Mouse (Mus musculus) left cerebral cortex, postnatal 14 days (tissue): ENCODE data around the gene Lst1. TPM values are rescaled to one million over a fixed set of nuclear protein-coding genes. Genes with fewer than 3 reads are reported as not detected.

Experiments
- DNase-seq, 2 experiments: peaks; one replicate each; pipeline ENCODE4 v3.0.0; 2021 to 2022; ENCODE audit warnings: low spot score in 2 of 2, mixed read lengths in 1 of 2
- intact Hi-C: fragments of 180-260 bp; cut with DNase I; formaldehyde crosslinking; loops from one replicate; pipeline ENCODE4 v1.15.1; 2025
- microRNA-seq, 2 experiments: library from miRNA; unstranded; fragments of <30 nt; microRNA quantifications; one replicate each; pipeline ENCODE4 v1.2.0; 2022
- total RNA-seq, 2 experiments: library from RNA; stranded (reverse); gene quantifications; 2 replicates each; pipeline ENCODE4 v1.2.3; 2021

Lst1 gene
- total RNA-seq, 2 experiments from 2014 or later: 5.8 to 7.8 TPM

GRCm38 (mm10) chr17:35146139-35146538 lies 42.1 kb downstream of the Lst1 start:
- intact Hi-C loops: no loop called here
- no peak for DNase-seq

GRCm38 (mm10) chr17:35141971-35142370 lies 46.3 kb downstream of the Lst1 start:
- intact Hi-C loops: loop anchor here (2.0 kb wide), 1 partner anchor 13 kb away; no protein-coding TSS in a partner anchor
- no peak for DNase-seq

GRCm38 (mm10) chr17:35140490-35140996 lies 47.7 kb downstream of the Lst1 start:
- intact Hi-C loops: loop anchor here (2.0 kb wide), 1 partner anchor 14 kb away; no protein-coding TSS in a partner anchor

GRCm38 (mm10) chr17:35139269-35139668 lies 49.0 kb downstream of the Lst1 start:
- intact Hi-C loops: no loop called here
- no peak for DNase-seq

More at GRCm38 (mm10) chr17:35140490-35140996, 47.7 kb downstream of the Lst1 start:
- DNase-seq: no peak

GRCm38 (mm10) chr17:35135591-35136320 lies 52.5 kb downstream of the Lst1 start:
- intact Hi-C loops: no loop called here

More at GRCm38 (mm10) chr17:35135591-35136320, 52.5 kb downstream of the Lst1 start:
- DNase-seq: peak in 1 of 2 experiments; percentile 89

Small RNA genes within 50 kb of the gene (microRNA-seq; reads per million reads assigned to microRNA genes)
- gene Mir6973a (0 reads per million in 2 experiments), gene Mir6974 (0.34 to 0.53 reads per million in 2 experiments)

Other genes with a start within 250 kb of the Lst1 start
- 1 to 10 TPM; 3.3 to 3.5 TPM for gene Hspa1b, start 229.2 kb downstream of the Lst1 start, total RNA-seq
- not detected for gene Gm20481, start 218.5 kb downstream of the Lst1 start, total RNA-seq
- 1 to 10 TPM; 5.5 to 6.7 TPM for gene Hspa1a, start 216.3 kb downstream of the Lst1 start, total RNA-seq
- under 1 TPM; 0.15 TPM for gene Hspa1l, start 215.7 kb downstream of the Lst1 start, total RNA-seq
- gene Lsm2, start 206.6 kb downstream of the Lst1 start, total RNA-seq: 10 to 100 TPM; 19.9 to 25.7 TPM
- 10 to 100 TPM; 43.1 to 48.6 TPM for gene Vars, start 187.5 kb downstream of the Lst1 start, total RNA-seq
- gene Vwa7, start 171.9 kb downstream of the Lst1 start, total RNA-seq: under 1 TPM; 0.17 to 0.24 TPM
- under 1 TPM in 1 of 2 experiments, not detected in 1; 0.92 TPM for gene Sapcd1, start 160.4 kb downstream of the Lst1 start, total RNA-seq
- gene Msh5, start 141.7 kb downstream of the Lst1 start, total RNA-seq: under 1 TPM; 0.59 to 0.75 TPM
- gene Clic1, start 138.5 kb downstream of the Lst1 start, total RNA-seq: 10 to 100 TPM; 10.1 to 13.8 TPM
- 10 to 100 TPM; 16.9 to 19.4 TPM for gene Ddah2, start 129.4 kb downstream of the Lst1 start, total RNA-seq
- gene Ly6g6c, start 123.1 kb downstream of the Lst1 start, total RNA-seq: not detected
- not detected for gene Mpig6b, start 122.3 kb downstream of the Lst1 start, total RNA-seq
- 1 to 10 TPM; 2.4 to 2.9 TPM for gene Ly6g6e, start 111.5 kb downstream of the Lst1 start, total RNA-seq
- gene Ly6g6d, start 110.4 kb downstream of the Lst1 start, total RNA-seq: 1 to 10 TPM in 1 of 2 experiments, not detected in 1; 1.2 TPM
- gene Ly6g6f, start 102.8 kb downstream of the Lst1 start, total RNA-seq: not detected
- 100 to 1,000 TPM; 101 to 113 TPM for gene Abhd16a, start 99.2 kb downstream of the Lst1 start, total RNA-seq
- not detected for gene Ly6g5c, start 80.2 kb downstream of the Lst1 start, total RNA-seq
- under 1 TPM in 1 of 2 experiments, not detected in 1; 0.59 TPM for gene Ly6g5b, start 73.0 kb downstream of the Lst1 start, total RNA-seq
- 10 to 100 TPM; 13.2 to 13.8 TPM for gene Gpank1, start 67.0 kb downstream of the Lst1 start, total RNA-seq
- 100 to 1,000 TPM; 195 to 225 TPM for gene Csnk2b, start 66.4 kb downstream of the Lst1 start, total RNA-seq
- 10 to 100 TPM; 24.6 TPM for gene D17H6S53E, start 62.1 kb downstream of the Lst1 start, total RNA-seq
- gene Apom, start 56.4 kb downstream of the Lst1 start, total RNA-seq: not detected
- gene Bag6, start 53.3 kb downstream of the Lst1 start, total RNA-seq: 100 to 1,000 TPM; 285 to 306 TPM
- gene Prrc2a, start 23.5 kb downstream of the Lst1 start, total RNA-seq: 100 to 1,000 TPM; 272 to 274 TPM
- 10 to 100 TPM; 10.6 to 12.3 TPM for gene Aif1, start 12.4 kb downstream of the Lst1 start, total RNA-seq
- 1 to 10 TPM in 1 of 2 experiments, under 1 TPM in 1; 0.55 to 1.0 TPM for gene Ltb, start 6.0 kb upstream of the Lst1 start, total RNA-seq
- gene Tnf, start 13.6 kb upstream of the Lst1 start, total RNA-seq: not detected
- under 1 TPM; 0.42 to 0.72 TPM for gene Lta, start 16.9 kb upstream of the Lst1 start, total RNA-seq
- not detected for gene Gm16181, start 32.4 kb upstream of the Lst1 start, total RNA-seq
- gene Atp6v1g2, start 45.2 kb upstream of the Lst1 start, total RNA-seq: 100 to 1,000 TPM; 454 to 455 TPM
- gene Nfkbil1, start 47.4 kb upstream of the Lst1 start, total RNA-seq: 10 to 100 TPM; 12.2 to 14.3 TPM
- 100 to 1,000 TPM; 221 to 230 TPM for gene Ddx39b, start 53.3 kb upstream of the Lst1 start, total RNA-seq
- 10 to 100 TPM; 18.1 to 18.5 TPM for gene H2-D1, start 74.3 kb upstream of the Lst1 start, total RNA-seq
- gene H2-Q1, start 132.0 kb upstream of the Lst1 start, total RNA-seq: under 1 TPM; 0.48 to 0.74 TPM
- gene H2-Q2, start 153.8 kb upstream of the Lst1 start, total RNA-seq: 1 to 10 TPM in 1 of 2 experiments, under 1 TPM in 1; 0.48 to 2.2 TPM
- 1 to 10 TPM in 1 of 2 experiments, under 1 TPM in 1; 0.85 to 1.4 TPM for gene H2-Q4, start 191.2 kb upstream of the Lst1 start, total RNA-seq
- gene H2-Q6, start 236.4 kb upstream of the Lst1 start, total RNA-seq: not detected